Mouse (Mus musculus): Measurements from ENCODE around the gene Olfr1329.
"Not testable (repeated sequence)": the region's sequence is repeated elsewhere in the genome, so short reads cannot be mapped to it uniquely, and the experiment has no call there.

Gene Olfr1329

GRCm38 (mm10) chr4:118917365-118917764 is at the start of gene Olfr1329:
Gene Olfr1329, minus strand, starts transcription at chr4:118917465.
- not testable (repeated sequence) for DNase-seq

GRCm38 (mm10) chr4:118961141-118961628 is 43.9 kb upstream of the Olfr1329 start, which contains the start of gene Lao1:
Gene Lao1, plus strand, starts transcription at chr4:118961578.
- peak; percentile 62 for DNase-seq

GRCm38 (mm10) chr4:118958812-118959211 is 41.5 kb upstream of the Olfr1329 start:
- DNase-seq = no peak

- no peak for DNase-seq
Measured at GRCm38 (mm10) chr4:118938512-118938911, 21.2 kb upstream of the Olfr1329 start, which contains the start of gene Olfr1328. Gene Olfr1328, minus strand, starts transcription at chr4:118938612.

- DNase-seq = not testable (repeated sequence)
Measured at GRCm38 (mm10) chr4:118931326-118931725, 14.1 kb upstream of the Olfr1329 start.

GRCm38 (mm10) chr4:118901981-118902380 is 15.3 kb downstream of the Olfr1329 start:
- no peak for DNase-seq

GRCm38 (mm10) chr4:118888297-118888696 is 29.0 kb downstream of the Olfr1329 start, which contains the start of gene Olfr1330:
Gene Olfr1330, plus strand, starts transcription at chr4:118888597.
- DNase-seq = no peak

GRCm38 (mm10) chr4:118867566-118867965 is 49.7 kb downstream of the Olfr1329 start:
- no peak for DNase-seq

All from kidney, postnatal 14 days (tissue).